Mouse (Mus musculus) gastrocnemius, adult 8-10 months (tissue): Measurements from ENCODE around the gene Sox15. TPM values are rescaled to one million over a fixed set of nuclear protein-coding genes. Genes with fewer than 3 reads are reported as not detected.

ENCODE experiments used
- DNase-seq, 2 experiments: peaks; one replicate each; pipeline ENCODE4 v3.0.0; 2022; ENCODE audit warnings: low spot score in 2 of 2
- total RNA-seq, 4 experiments: library from RNA; stranded (reverse); gene quantifications; 2 replicates each; pipeline ENCODE4 v1.2.4; 2022

Sox15 gene
- total RNA-seq, 4 experiments from 2014 or later, result not detected

DNA sequence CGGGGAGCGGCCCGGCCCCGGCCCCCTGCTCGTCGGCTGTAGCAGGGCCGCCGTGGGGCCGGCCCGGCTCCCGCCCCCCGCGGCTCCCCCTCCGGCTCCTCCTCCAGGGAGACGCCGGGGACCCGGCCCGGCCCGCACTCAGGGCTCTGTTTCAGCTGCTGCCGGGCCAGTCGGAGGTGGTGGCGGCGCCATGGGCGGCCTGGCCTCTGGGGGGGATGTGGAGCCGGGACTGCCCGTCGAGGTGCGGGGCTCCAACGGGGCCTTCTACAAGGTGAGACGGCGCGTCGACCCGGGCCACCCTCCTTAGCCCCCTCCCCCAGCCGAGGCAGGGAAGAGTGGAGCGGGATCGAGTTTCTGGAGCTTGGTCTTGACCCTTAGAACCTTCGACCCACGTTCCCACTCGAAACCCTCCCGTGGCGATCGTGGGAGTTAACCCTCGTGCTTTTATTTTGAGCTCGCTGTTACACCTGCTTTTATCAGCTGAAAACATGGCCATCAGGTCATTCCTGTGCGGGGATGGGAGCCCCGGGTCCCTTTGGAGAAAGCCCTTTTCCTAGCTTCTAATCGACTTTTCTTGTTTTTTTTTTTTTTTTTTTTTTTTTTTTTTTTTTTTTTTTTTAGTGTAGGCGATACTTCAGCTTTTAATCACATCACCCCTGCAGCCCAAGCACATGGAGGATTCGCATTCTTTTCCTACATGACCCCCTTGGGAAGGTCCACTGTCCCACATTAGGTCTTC lies 21.8 kb upstream of the Sox15 start:
- DNase-seq, result peak; percentile 54 to 63

DNA sequence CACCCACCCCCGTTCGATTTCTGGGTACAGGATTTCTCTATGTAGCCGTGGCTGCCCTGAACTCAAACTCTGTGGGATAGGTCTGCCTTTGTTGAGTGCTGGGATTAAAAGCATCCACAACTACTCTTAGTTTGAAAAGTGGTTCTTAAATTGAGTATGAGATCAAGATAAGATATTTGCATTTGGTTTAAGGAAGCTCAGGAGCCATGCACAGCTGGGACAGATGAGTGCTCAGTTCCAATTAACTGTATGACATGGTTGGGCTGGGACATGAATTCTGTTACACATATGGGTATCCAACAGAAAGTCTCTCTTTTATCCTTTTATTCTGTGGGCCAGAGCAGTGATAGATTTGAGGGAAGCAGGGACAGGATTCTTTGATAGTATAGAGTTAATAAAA lies 19.6 kb upstream of the Sox15 start:
- no peak for DNase-seq

GRCm38 (mm10) chr11:69645860-69646259 lies 9.3 kb upstream of the Sox15 start:
- DNase-seq, result no peak

DNA sequence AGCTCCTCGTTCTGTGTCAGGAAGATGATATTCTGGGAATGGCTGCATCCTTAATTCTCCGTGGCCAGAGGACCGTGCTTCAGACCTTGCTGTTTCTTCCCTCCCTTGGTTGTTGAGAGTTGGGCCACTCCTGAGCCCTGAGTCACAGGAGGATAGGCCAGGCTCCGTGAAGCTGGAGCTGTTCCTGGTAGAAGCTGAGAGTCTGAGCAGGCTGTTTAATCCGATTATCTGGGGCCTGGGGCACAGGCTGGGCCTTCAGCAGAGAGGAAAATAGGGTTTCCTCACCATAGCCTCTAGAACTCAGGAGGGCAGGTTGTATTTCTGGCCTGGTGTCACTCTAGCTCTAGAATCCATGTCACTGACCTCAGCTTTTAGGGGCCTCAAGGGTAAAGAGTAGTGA lies 1.7 kb upstream of the Sox15 start:
- DNase-seq, result no peak

GRCm38 (mm10) chr11:69654760-69655159 lies 354 bp upstream of the Sox15 start:
- no peak for DNase-seq

DNA sequence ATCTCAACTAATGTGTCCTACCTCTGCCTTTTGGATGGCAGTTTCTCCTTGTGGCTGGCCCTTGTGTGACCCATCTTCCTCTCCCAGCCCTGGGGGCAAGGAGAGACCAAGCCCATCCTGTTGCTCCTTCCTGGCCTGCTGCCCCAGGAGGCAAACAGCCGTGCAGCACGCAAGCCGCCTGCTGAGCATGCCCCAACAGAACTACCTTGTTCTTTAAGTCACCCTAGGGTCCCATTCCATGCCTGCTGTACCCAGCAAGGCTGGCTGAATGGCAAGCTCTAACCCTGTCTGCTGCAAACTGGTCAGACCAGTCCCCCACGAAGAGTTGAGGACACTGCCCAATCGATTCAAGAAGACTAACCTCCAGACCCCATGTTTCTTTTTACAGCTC lies 946 bp downstream of the Sox15 start:
- no peak for DNase-seq

DNA sequence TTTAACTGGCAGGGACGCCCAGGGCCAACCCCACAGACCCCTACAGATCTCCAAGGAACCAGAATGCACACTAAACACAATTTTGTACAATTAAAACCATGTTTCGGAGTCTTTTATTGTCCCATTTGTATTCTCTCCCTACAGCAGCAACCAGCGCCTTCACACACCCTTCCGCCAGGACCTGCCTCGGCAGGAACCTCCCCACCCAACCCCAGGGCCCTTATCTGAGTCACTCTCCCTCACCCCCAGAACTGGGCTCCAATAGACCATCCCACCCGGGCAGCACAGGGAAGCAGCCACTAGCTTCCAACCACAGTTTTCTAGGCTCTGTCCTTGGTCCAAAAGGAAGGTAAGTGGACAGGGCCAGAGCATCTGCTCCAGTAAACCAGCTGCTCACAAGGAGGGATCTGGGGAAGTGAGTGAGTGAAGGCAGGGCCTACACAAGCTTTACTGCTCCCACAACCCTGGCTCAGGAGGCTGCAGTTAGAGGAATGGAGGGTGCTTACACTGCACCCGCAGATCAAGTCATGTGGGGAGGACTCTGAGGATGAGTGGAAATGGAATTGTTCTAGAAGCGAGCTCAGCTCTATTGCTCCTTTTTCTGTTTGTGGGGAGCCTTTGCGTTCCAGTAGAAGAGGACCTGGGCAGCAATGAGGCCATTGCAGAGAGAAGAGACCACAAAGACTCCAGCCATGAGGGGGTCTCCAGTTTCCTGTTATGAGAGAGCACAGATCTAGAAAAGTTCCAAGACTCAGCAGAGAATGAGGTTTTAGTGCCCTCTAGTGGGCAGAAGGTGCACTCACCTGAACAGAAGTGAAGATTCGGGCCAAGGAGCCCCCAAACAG lies 1.7 kb downstream of the Sox15 start:
- DNase-seq, result no peak

- no peak for DNase-seq
Measured at GRCm38 (mm10) chr11:69657462-69657881, 2.4 kb downstream of the Sox15 start.

- DNase-seq, result no peak
Measured at GRCm38 (mm10) chr11:69661221-69661881, 6.2 kb downstream of the Sox15 start.

DNA sequence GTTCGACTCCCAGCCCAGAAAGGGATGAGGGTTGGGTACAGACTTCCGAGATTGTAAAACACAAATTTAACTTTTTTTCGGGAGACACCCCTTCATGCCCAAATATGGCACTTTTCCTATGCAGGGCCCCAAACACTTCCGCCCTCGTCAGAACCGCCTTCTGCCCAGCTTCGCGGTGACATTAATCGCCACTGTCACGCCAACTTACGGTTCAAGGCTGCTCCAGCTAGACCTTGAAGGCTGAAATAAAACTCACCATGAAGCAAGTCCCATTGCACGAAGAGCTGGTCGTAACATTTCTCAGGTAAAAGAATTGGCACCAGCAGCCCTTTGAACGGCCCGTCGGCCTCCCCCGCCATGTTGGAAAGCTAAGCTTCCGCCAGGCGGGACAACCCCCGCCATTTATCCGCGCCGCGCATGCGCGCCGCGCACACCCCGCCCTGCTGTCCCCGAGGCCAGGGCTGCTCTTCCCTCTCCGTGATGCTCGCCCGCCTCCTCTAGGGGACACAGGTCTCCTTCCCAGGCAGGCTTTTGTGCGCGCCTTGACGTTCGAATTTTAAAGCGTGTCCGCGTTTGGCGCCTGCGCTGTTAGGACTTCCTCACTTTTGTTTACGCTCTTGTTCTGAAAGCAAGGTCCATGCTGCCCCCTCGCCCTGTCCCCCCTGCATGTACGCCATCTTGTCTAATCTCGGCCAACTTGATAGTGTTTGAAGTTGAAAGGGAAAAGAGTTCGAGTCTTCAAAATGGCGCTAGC lies 7.3 kb downstream of the Sox15 start, which contains the start of gene Mpdu1:
Gene Mpdu1 (minus strand): TSS at position 430 of the 754 bp plus-strand sequence.
- peak; percentile 85 to 92 for DNase-seq

GRCm38 (mm10) chr11:69662967-69663671 lies 8.0 kb downstream of the Sox15 start:
- DNase-seq, result no peak

- no peak for DNase-seq
Measured at GRCm38 (mm10) chr11:69663795-69664194, 8.7 kb downstream of the Sox15 start.

DNA sequence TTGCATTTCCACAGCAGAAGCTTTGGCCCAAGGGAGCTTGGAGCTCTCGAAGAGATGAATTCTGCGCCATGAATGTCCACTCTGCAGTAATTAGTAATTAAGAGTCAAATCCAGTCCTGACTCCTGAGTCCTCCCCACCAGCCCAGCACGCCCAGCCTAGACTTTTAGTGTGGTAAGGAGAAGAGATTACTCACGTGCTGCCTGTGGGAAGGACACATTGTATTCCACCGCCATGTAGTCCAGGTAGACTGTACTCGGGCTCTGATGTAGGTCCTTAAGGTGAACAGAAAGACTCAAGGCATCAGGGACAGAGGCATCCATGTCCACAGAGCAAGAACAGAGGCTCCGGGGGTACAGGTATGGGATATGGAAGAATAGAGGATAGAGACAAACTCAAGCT lies 9.7 kb downstream of the Sox15 start:
- no peak for DNase-seq

GRCm38 (mm10) chr11:69665457-69665960 lies 10.4 kb downstream of the Sox15 start:
- DNase-seq, result no peak

GRCm38 (mm10) chr11:69665961-69666664 lies 11.0 kb downstream of the Sox15 start, which contains the start of gene Cd68:
Gene Cd68 (minus strand): TSS chr11:69666153.
- DNase-seq, result no peak

GRCm38 (mm10) chr11:69666665-69667005 lies 11.5 kb downstream of the Sox15 start:
- no peak for DNase-seq

DNA sequence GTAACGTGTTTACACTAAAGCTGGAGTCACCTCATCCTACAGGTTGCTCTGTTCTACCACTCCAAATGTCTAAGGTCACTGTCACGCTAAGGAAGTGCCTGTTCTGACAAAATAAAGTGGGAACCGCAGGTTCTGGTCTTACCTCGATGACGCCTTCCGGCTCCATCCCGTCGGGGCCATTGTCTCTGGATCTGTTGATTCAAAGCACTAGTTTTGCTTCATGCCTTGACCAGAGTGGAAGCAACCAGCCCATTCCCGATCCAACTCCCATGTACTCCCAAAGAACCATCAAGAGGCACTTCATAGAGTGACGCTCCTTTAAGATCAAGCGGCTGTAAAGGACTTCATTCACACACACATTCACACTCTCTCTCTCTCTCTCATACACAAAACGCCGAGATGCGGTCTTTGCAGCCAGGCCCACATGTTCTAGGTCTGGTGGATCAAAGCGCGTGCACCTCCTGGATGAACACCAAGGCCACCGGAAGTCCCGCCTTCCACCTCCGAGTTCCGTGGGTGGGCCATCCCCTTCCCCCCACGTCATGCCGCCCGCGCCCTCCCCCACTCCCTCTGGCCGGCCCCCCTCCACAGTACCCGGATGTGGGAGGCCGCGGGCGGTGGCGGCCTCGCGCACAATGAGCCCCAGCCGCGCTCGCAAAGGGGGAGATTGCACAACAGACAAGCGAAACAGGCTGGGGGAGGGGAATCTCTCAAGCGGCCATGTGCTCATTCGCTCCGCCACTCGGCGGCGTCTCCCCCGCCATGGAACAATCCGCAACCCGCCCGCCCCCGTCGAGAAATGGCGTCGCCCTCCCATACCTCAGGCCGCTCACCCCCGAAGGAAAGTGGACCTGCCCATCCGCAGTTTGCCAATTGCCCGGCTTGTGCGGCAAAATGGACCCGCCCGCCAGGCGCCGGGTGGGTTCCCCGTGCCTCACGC lies 15.9 kb downstream of the Sox15 start:
- peak; percentile 89 to 93 for DNase-seq

DNA sequence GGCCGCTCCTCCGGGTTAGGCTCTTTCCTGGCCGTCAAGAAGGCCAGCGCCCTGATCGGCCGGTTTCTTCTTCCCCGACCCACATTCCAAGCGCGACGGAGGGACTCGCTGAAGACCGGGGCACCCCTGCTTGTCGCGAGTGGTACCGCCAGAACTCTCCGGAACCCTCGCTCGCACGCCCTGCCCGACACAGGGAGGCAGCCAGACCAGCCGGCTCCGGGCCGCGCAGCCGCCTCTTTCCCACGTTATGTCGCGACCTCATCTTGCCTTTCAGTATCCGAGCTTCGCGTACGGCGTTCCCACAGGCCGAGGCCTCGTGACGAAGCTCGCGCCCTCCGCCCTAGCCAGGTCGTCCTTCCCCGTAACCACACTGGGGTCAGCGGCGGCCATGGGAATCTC lies 16.6 kb downstream of the Sox15 start:
- DNase-seq, result no peak
